Mouse (Mus musculus) forebrain, embryonic 13.5 days (tissue): ENCODE measurements around the gene Wbp2nl. TPM values are rescaled to one million over a fixed set of nuclear protein-coding genes. Genes with fewer than 3 reads are reported as not detected.
"Not testable (repeated sequence)": the region's sequence is repeated elsewhere in the genome, so short reads cannot be mapped to it uniquely, and the experiment has no call there.

ENCODE experiments used
- ATAC-seq: fragments of 200-750 bp; cut with Nextera tagmentation; 2 replicates; pipeline ENCODE4 v1.8.0; 2017
- H3K27ac ChIP-seq: fragments of 300-500 bp; sonication (generic); 2 replicates; pipeline ENCODE4 v1.5.1; 2015; ENCODE audit warnings: inconsistent platforms, mild to moderate bottlenecking, moderate library complexity
- H3K27me3 ChIP-seq: fragments of 300-500 bp; sonication (generic); 2 replicates; pipeline ENCODE4 v1.6.1; 2015; ENCODE audit warnings: mild to moderate bottlenecking, inconsistent platforms
- H3K36me3 ChIP-seq: fragments of 300-500 bp; sonication (generic); 2 replicates; pipeline ENCODE4 v1.6.1; 2015; ENCODE audit warnings: mild to moderate bottlenecking, inconsistent platforms; ENCODE audit not compliant: poor library complexity, severe bottlenecking
- H3K4me1 ChIP-seq: fragments of 300-500 bp; sonication (generic); 2 replicates; pipeline ENCODE4 v1.6.1; 2015; ENCODE audit warnings: inconsistent platforms
- H3K4me2 ChIP-seq: fragments of 300-500 bp; sonication (generic); 2 replicates; pipeline ENCODE4 v1.6.1; 2015; ENCODE audit warnings: inconsistent platforms, mild to moderate bottlenecking, moderate library complexity
- H3K4me3 ChIP-seq: fragments of 300-500 bp; sonication (generic); 2 replicates; pipeline ENCODE4 v1.5.1; 2015; ENCODE audit warnings: mild to moderate bottlenecking, inconsistent platforms
- H3K9ac ChIP-seq: fragments of 300-500 bp; sonication (generic); 2 replicates; pipeline ENCODE4 v1.6.1; 2015; ENCODE audit warnings: mild to moderate bottlenecking, inconsistent platforms
- H3K9me3 ChIP-seq: fragments of 300-500 bp; sonication (generic); replicated peaks from 2 replicates; pipeline ENCODE4 v1.6.1; 2016; ENCODE audit warnings: inconsistent platforms
- WGBS: fragments of 180-500 bp; shearing (Covaris S2); methylation state at CpG from one replicate; pipeline ENCODE4 v1.1.7; 2015; 5-methylcytosine and 5-hydroxymethylcytosine counted together
- polyA plus RNA-seq: library from polyadenylated mRNA; unstranded; fragments of >200 nt; fragmentation: Nextera tagmentation; extraction: Ambion mirVana; gene quantifications from 2 replicates; pipeline ENCODE4 v1.2.1, GENCODE M21; 2015

Gene Wbp2nl
- polyA plus RNA-seq, 1 experiment from 2014 or later: not detected

- Histone ChIP-seq H3K4me2 (peak overlapping the region; percentile 77), H3K9ac (peak overlapping the region; percentile 96), H3K9me3 (no peaks in the 10 kb centered on the region), H3K4me1 (peaks cover 23% of the 10 kb centered on the region), H3K4me3 (peak overlapping the region; percentile 83), H3K36me3 (peaks cover 29% of the 10 kb centered on the region), H3K27ac (peak overlapping the region; percentile 81; the same call in 1 of the 2 replicates), H3K27me3 (no peaks in the 10 kb centered on the region)
- ATAC-seq: no peak
- 33% methylated on average over 14 of the region's 14 CpGs for WGBS
Measured at GRCm38 (mm10) chr15:82353078-82353744, 54.5 kb downstream of the Wbp2nl start.

- WGBS: 0% methylated on average over 23 of the region's 23 CpGs
- Histone ChIP-seq H3K4me2 (peak overlapping the region; percentile 77), H3K9ac (peak overlapping the region; percentile 96), H3K27ac (peak overlapping the region; percentile 81), H3K4me1 (peaks cover 23% of the 10 kb centered on the region), H3K27me3 (no peaks in the 10 kb centered on the region), H3K9me3 (no peaks in the 10 kb centered on the region), H3K4me3 (peak overlapping the region; percentile 83), H3K36me3 (peaks cover 24% of the 10 kb centered on the region)
- peak; percentile 55 for ATAC-seq
Measured at GRCm38 (mm10) chr15:82353745-82354113, 55.0 kb downstream of the Wbp2nl start.

- Histone ChIP-seq H3K27ac (peak within 1 kb of the TSS; percentile 81), H3K9me3 (no peaks in the 10 kb centered on the region), H3K27me3 (no peaks in the 10 kb centered on the region), H3K9ac (peak within 1 kb of the TSS; percentile 96), H3K36me3 (peaks cover 18% of the 10 kb centered on the region), H3K4me1 (peaks cover 23% of the 10 kb centered on the region), H3K4me2 (peak within 1 kb of the TSS; percentile 77), H3K4me3 (peak within 1 kb of the TSS; percentile 83)
- peak; percentile 99 for ATAC-seq
- 2% methylated on average over 52 of the region's 57 CpGs for WGBS
Measured at GRCm38 (mm10) chr15:82354126-82354945, 55.6 kb downstream of the Wbp2nl start, which contains the start of gene Ndufa6. Gene Ndufa6 (minus strand): TSS chr15:82354322.

GRCm38 (mm10) chr15:82358431-82359260, 59.9 kb downstream of the Wbp2nl start:
- no peaks in the 10 kb centered on the region for H3K27me3 ChIP-seq
- no peak overlapping the region for H3K27ac ChIP-seq
- no peaks in the 10 kb centered on the region for H3K9me3 ChIP-seq
- no peak overlapping the region for H3K4me2 ChIP-seq
- H3K9ac ChIP-seq: 0 out of 2 replicates have a peak overlapping the region, but pooled peaks have one; percentile 45
- WGBS: 75% methylated on average over 22 of the region's 22 CpGs
- no peak overlapping the region for H3K4me3 ChIP-seq
- H3K4me1 ChIP-seq: peaks cover 5% of the 10 kb centered on the region
- no peaks in the 10 kb centered on the region for H3K36me3 ChIP-seq
- ATAC-seq: no peak

- Histone ChIP-seq H3K4me2 (no peak overlapping the region), H3K4me1 (no peaks in the 10 kb centered on the region), H3K27ac (no peak overlapping the region), H3K36me3 (no peaks in the 10 kb centered on the region), H3K9me3 (no peaks in the 10 kb centered on the region), H3K9ac (no peak overlapping the region), H3K4me3 (no peak overlapping the region), H3K27me3 (no peaks in the 10 kb centered on the region)
- ATAC-seq: no peak
- WGBS: 78% methylated on average over 11 of the region's 11 CpGs
Measured at GRCm38 (mm10) chr15:82361459-82362018, 62.8 kb downstream of the Wbp2nl start.

GRCm38 (mm10) chr15:82362234-82362633, 63.5 kb downstream of the Wbp2nl start:
- no peaks in the 10 kb centered on the region for H3K27me3 ChIP-seq
- no peak for ATAC-seq
- no peaks in the 10 kb centered on the region for H3K9me3 ChIP-seq
- no peak overlapping the region for H3K4me3 ChIP-seq
- no peak overlapping the region for H3K4me2 ChIP-seq
- H3K27ac ChIP-seq: no peak overlapping the region
- H3K36me3 ChIP-seq: no peaks in the 10 kb centered on the region
- 93% methylated on average over 4 of the region's 4 CpGs for WGBS
- no peaks in the 10 kb centered on the region for H3K4me1 ChIP-seq
- no peak overlapping the region for H3K9ac ChIP-seq

- not testable (repeated sequence) for H3K4me1 ChIP-seq, H3K9me3 ChIP-seq, H3K36me3 ChIP-seq, H3K27ac ChIP-seq, H3K27me3 ChIP-seq, H3K4me2 ChIP-seq, H3K9ac ChIP-seq, H3K4me3 ChIP-seq, ATAC-seq
- 84% methylated on average over 8 of the region's 12 CpGs for WGBS
Measured at GRCm38 (mm10) chr15:82363801-82364200, 65.0 kb downstream of the Wbp2nl start.

Other genes starting within 250 kb of the Wbp2nl start
- not detected in 2 replicates for gene 4930407I10Rik, start 239.8 kb upstream of the Wbp2nl start, polyA plus RNA-seq
- 0.04 and 0.14 TPM in 2 replicates for gene Mei1, start 229.0 kb upstream of the Wbp2nl start, polyA plus RNA-seq
- gene Ccdc134, start 171.0 kb upstream of the Wbp2nl start, polyA plus RNA-seq: 15.2 and 15.9 TPM in 2 replicates
- gene Srebf2, start 151.8 kb upstream of the Wbp2nl start, polyA plus RNA-seq: 200 and 218 TPM in 2 replicates
- 0.74 and 0.77 TPM in 2 replicates for gene Shisa8, start 86.1 kb upstream of the Wbp2nl start, polyA plus RNA-seq
- 0.15 and 0.22 TPM in 2 replicates for gene Tnfrsf13c, start 74.6 kb upstream of the Wbp2nl start, polyA plus RNA-seq
- gene Cenpm, start 54.2 kb upstream of the Wbp2nl start, polyA plus RNA-seq: 71.5 and 76.5 TPM in 2 replicates
- 7.7 and 7.8 TPM in 2 replicates for gene 1500009C09Rik, start 46.6 kb upstream of the Wbp2nl start, polyA plus RNA-seq
- 248 and 264 TPM in 2 replicates for gene Sept3, start 24.1 kb upstream of the Wbp2nl start, polyA plus RNA-seq
- gene Naga, start 40.0 kb downstream of the Wbp2nl start, polyA plus RNA-seq: 19.4 and 25.2 TPM in 2 replicates
- 1.3 and 1.8 TPM in 2 replicates for gene Pheta2, start 40.0 kb downstream of the Wbp2nl start, polyA plus RNA-seq
- gene Smdt1, start 40.0 kb downstream of the Wbp2nl start, polyA plus RNA-seq: 303 and 321 TPM in 2 replicates
- 318 and 358 TPM in 2 replicates for gene Ndufa6, start 55.4 kb downstream of the Wbp2nl start, polyA plus RNA-seq
- 1.6 and 1.7 TPM in 2 replicates for gene Cyp2d22, start 81.3 kb downstream of the Wbp2nl start, polyA plus RNA-seq
- not detected in 2 replicates for gene Cyp2d11, start 95.1 kb downstream of the Wbp2nl start, polyA plus RNA-seq
- 0.57 TPM in 1 of 2 replicates, not detected in the other for gene Cyp2d10, start 108.2 kb downstream of the Wbp2nl start, polyA plus RNA-seq
- not detected in 2 replicates for gene Cyp2d9, start 134.5 kb downstream of the Wbp2nl start, polyA plus RNA-seq